Mouse (Mus musculus): Measurements from ENCODE around the gene Fmod. TPM values are rescaled to one million over a fixed set of nuclear protein-coding genes. Genes with fewer than 3 reads are reported as not detected.
A peak's percentile ranks its signal among the peaks of the same experiment; 100 is the strongest.

Fmod gene
- total RNA-seq, 2 experiments from 2014 or later, result 13.5 to 17.4 TPM

- no peak for DNase-seq
- intact Hi-C loops (cut with DNase I), result no loop called here
Observed at GRCm38 (mm10) chr1:134092368-134092767, 55.3 kb downstream of the Fmod start.

- intact Hi-C loops (cut with DNase I), result no loop called here
- peak; percentile 96 to 97 for DNase-seq
Observed at GRCm38 (mm10) chr1:134092852-134093770, 56.1 kb downstream of the Fmod start.

- intact Hi-C loops (cut with DNase I), result no loop called here
- peak in 1 of 2 experiments; percentile 36 for DNase-seq
Observed at GRCm38 (mm10) chr1:134093771-134094526, 56.9 kb downstream of the Fmod start.

GRCm38 (mm10) chr1:134095033-134095612 is 58.1 kb downstream of the Fmod start:
- no peak for DNase-seq
- intact Hi-C loops (cut with DNase I), result no loop called here

- intact Hi-C loops (cut with DNase I), result no loop called here
- DNase-seq, result no peak
Observed at GRCm38 (mm10) chr1:134095721-134096120, 58.7 kb downstream of the Fmod start.

GRCm38 (mm10) chr1:134096264-134096934 is 59.3 kb downstream of the Fmod start:
- DNase-seq, result peak; percentile 56 to 66
- intact Hi-C loops (cut with DNase I), result no loop called here

- no peak for DNase-seq
- intact Hi-C loops (cut with DNase I), result no loop called here
Observed at GRCm38 (mm10) chr1:134097080-134097855, 60.2 kb downstream of the Fmod start.

Other genes with a start within 250 kb of the Fmod start
- gene Atp2b4, start 236.2 kb upstream of the Fmod start, total RNA-seq (2021), result 10 to 100 TPM; 29.9 to 32.2 TPM
- gene Optc, start 129.3 kb upstream of the Fmod start, total RNA-seq (2021), result under 1 TPM; 0.17 to 0.55 TPM
- 10 to 100 TPM; 25.0 to 29.5 TPM for gene Prelp, start 115.8 kb upstream of the Fmod start, total RNA-seq (2021)
- gene Btg2, start 41.9 kb downstream of the Fmod start, total RNA-seq (2021), result 10 to 100 TPM; 37.3 to 47.7 TPM
- not detected for gene Chit1, start 74.0 kb downstream of the Fmod start, total RNA-seq (2021)
- under 1 TPM; 0.62 to 0.71 TPM for gene Chil1, start 144.9 kb downstream of the Fmod start, total RNA-seq (2021)
- gene Mybph, start 156.2 kb downstream of the Fmod start, total RNA-seq (2021), result not detected
- gene Adora1, start 198.2 kb downstream of the Fmod start, total RNA-seq (2021), result 10 to 100 TPM; 20.3 to 23.0 TPM

Measured in heart, postnatal 14 days (tissue).